Mouse (Mus musculus) liver, postnatal 0 days (tissue): ENCODE data around the gene Aars.

Experiments
- CTCF ChIP-seq: sonication (generic); IDR thresholded peaks from 2 replicates; pipeline ENCODE4 v1.5.1; 2016; ENCODE audit warnings: antibody characterized with exemption, low read depth
- EP300 ChIP-seq: IDR thresholded peaks from 2 replicates; pipeline ENCODE4 v1.6.1; 2016; ENCODE audit warnings: antibody characterized with exemption, low read depth, mild to moderate bottlenecking

DNA sequence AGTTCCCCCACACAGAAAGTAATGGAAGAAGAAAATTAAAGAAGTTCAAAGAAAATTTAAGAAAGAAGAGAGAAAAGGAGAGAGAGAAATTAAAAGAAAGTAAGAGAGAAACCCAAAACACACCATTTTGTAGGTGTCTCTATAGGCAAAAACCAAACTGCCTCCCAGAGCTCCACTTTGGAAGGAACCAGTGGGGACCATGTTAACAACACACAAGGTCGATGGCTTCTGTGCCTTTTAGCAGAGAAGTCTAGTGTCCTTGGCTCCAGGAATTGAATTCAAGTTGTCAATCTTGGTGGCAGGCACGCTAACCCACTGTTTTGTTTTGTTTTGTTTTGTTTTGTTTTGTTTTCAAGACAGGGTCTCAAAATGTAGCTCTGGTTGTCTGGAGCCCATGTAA is 29.9 kb downstream of the Aars start:
- TF ChIP-seq CTCF: no peak
- TF ChIP-seq EP300: no peak
